Mouse (Mus musculus) MEL (cell line): ENCODE data around the gene Socs1. TPM values are rescaled to one million over a fixed set of nuclear protein-coding genes. Genes with fewer than 3 reads are reported as not detected.

ENCODE experiments used
- DNase-seq: peaks from one replicate; pipeline ENCODE4 v3.0.0; 2011; ENCODE audit warnings: low read depth, low spot score
- H3K27ac ChIP-seq: 2 replicates; pipeline ENCODE4 v1.5.1; 2012; ENCODE audit warnings: low read depth, mild to moderate bottlenecking, control low read depth, low read length, moderate library complexity; ENCODE audit not compliant: control insufficient read depth
- H3K27me3 ChIP-seq, 2 experiments: fragments of 150-350 bp in 1 of 2; sonication (generic) in 1 of 2; 2 replicates each; pipeline ENCODE4 v1.6.1; 2012; ENCODE audit warnings: low read length in 2 of 2, mild to moderate bottlenecking in 2 of 2, improper control_type of control experiment in 1 of 2, moderate library complexity in 1 of 2; ENCODE audit not compliant: insufficient read depth in 2 of 2, control insufficient read depth in 1 of 2
- H3K36me3 ChIP-seq, 2 experiments: 2 replicates each; pipeline ENCODE4 v1.6.1; 2012 to 2014; ENCODE audit warnings: low read length in 2 of 2, improper control_type of control experiment in 1 of 2, inconsistent platforms in 1 of 2, mild to moderate bottlenecking in 1 of 2; ENCODE audit not compliant: insufficient read depth in 2 of 2, control insufficient read depth in 1 of 2
- H3K4me1 ChIP-seq, 2 experiments: fragments of 150-350 bp in 1 of 2; sonication (generic) in 1 of 2; 2 replicates each; pipeline ENCODE4 v1.6.1; 2012; ENCODE audit warnings: low read length in 2 of 2, improper control_type of control experiment in 1 of 2, mild to moderate bottlenecking in 1 of 2; ENCODE audit not compliant: insufficient read depth in 2 of 2, control insufficient read depth in 1 of 2
- H3K4me3 ChIP-seq, 2 experiments: fragments of 150-350 bp in 1 of 2; sonication (generic) in 1 of 2; 2 replicates each; pipeline ENCODE4 v1.5.1; 2012; ENCODE audit warnings: low read depth in 2 of 2, low read length in 2 of 2, mild to moderate bottlenecking in 2 of 2, moderate library complexity in 2 of 2, control low read depth in 1 of 2, improper control_type of control experiment in 1 of 2; ENCODE audit not compliant: control insufficient read depth in 1 of 2, insufficient read depth in 1 of 2
- H3K79me2 ChIP-seq: 2 replicates; pipeline ENCODE4 v1.6.1; 2012; ENCODE audit warnings: mild to moderate bottlenecking, low read length, moderate library complexity; ENCODE audit not compliant: control insufficient read depth, poor library complexity, insufficient read depth
- H3K9ac ChIP-seq: 2 replicates; pipeline ENCODE4 v1.6.1; 2012; ENCODE audit warnings: low read depth, mild to moderate bottlenecking, control low read depth, low read length, moderate library complexity; ENCODE audit not compliant: control insufficient read depth, poor library complexity, severe bottlenecking
- H3K9me3 ChIP-seq: fragments of 150-350 bp; sonication (generic); replicated peaks from 2 replicates; pipeline ENCODE4 v1.6.1; 2012; ENCODE audit warnings: mild to moderate bottlenecking, low read length, improper control_type of control experiment, moderate library complexity; ENCODE audit not compliant: insufficient read depth
- BHLHE40 ChIP-seq: IDR thresholded peaks from 2 replicates; pipeline ENCODE4 v1.6.1; 2012; ENCODE audit warnings: low read depth, mild to moderate bottlenecking, inconsistent platforms, low read length, improper control_type of control experiment, borderline replicate concordance
- CTCF ChIP-seq, 3 experiments: IDR thresholded peaks in 2 of 3; conservative IDR thresholded peaks in 1 of 3; 2 replicates each; pipeline ENCODE4 v1.5.1; 2011 to 2012; ENCODE audit warnings: low read length in 3 of 3, low read depth in 2 of 3, mild to moderate bottlenecking in 2 of 3, improper control_type of control experiment in 1 of 3, inconsistent platforms in 1 of 3, mixed read lengths in 1 of 3, moderate library complexity in 1 of 3; ENCODE audit not compliant: control insufficient read depth in 1 of 3, insufficient read depth in 1 of 3, poor library complexity in 1 of 3, severe bottlenecking in 1 of 3
- E2F4 ChIP-seq: IDR thresholded peaks from 2 replicates; pipeline ENCODE4 v1.6.1; 2011; ENCODE audit warnings: low read depth, low read length, improper control_type of control experiment, borderline replicate concordance
- ELF1 ChIP-seq: IDR thresholded peaks from 2 replicates; pipeline ENCODE4 v1.6.1; 2014; ENCODE audit warnings: low read depth, mild to moderate bottlenecking, inconsistent platforms, low read length, improper control_type of control experiment, moderate library complexity
- EP300 ChIP-seq, 2 experiments: IDR thresholded peaks; 2 replicates each; pipeline ENCODE4 v1.6.1; 2011; ENCODE audit warnings: improper control_type of control experiment in 2 of 2, low read length in 2 of 2, low read depth in 1 of 2, mild to moderate bottlenecking in 1 of 2
- ETS1 ChIP-seq: IDR thresholded peaks from 2 replicates; pipeline ENCODE4 v1.6.1; 2012; ENCODE audit warnings: low read depth, mild to moderate bottlenecking, inconsistent platforms, low read length, improper control_type of control experiment, moderate library complexity
- GATA1 ChIP-seq: IDR thresholded peaks from 2 replicates; pipeline ENCODE4 v1.6.1; 2011; ENCODE audit warnings: low read depth, low read length, improper control_type of control experiment
- JUND ChIP-seq: IDR thresholded peaks from 2 replicates; pipeline ENCODE4 v1.6.1; 2011; ENCODE audit warnings: low read depth, mild to moderate bottlenecking, improper control_type of control experiment, low read length
- MAFK ChIP-seq: IDR thresholded peaks from 2 replicates; pipeline ENCODE4 v1.6.1; 2011; ENCODE audit warnings: low read depth, mild to moderate bottlenecking, low read length, improper control_type of control experiment, borderline replicate concordance
- MAX ChIP-seq: IDR thresholded peaks from 2 replicates; pipeline ENCODE4 v1.6.1; 2011; ENCODE audit warnings: low read length, improper control_type of control experiment
- MXI1 ChIP-seq: IDR thresholded peaks from 2 replicates; pipeline ENCODE4 v1.6.1; 2011; ENCODE audit warnings: mild to moderate bottlenecking, low read depth, low read length, improper control_type of control experiment
- MYB ChIP-seq: IDR thresholded peaks from 2 replicates; pipeline ENCODE4 v1.6.1; 2011; ENCODE audit warnings: mild to moderate bottlenecking, low read depth, low read length, improper control_type of control experiment
- POLR2A ChIP-seq, 2 experiments: IDR thresholded peaks; 2 replicates each; pipeline ENCODE4 v1.6.1; 2011 to 2012; ENCODE audit warnings: low read length in 2 of 2, mild to moderate bottlenecking in 2 of 2, control low read depth in 1 of 2, improper control_type of control experiment in 1 of 2, low read depth in 1 of 2, moderate library complexity in 1 of 2; ENCODE audit not compliant: control insufficient read depth in 1 of 2, insufficient read depth in 1 of 2, poor library complexity in 1 of 2
- POLR2AphosphoS2 ChIP-seq: IDR thresholded peaks from 2 replicates; pipeline ENCODE4 v1.6.1; 2011; ENCODE audit warnings: low read length, improper control_type of control experiment
- POLR2AphosphoS5 ChIP-seq: IDR thresholded peaks from 2 replicates; pipeline ENCODE4 v1.6.1; 2012; ENCODE audit warnings: low read depth, borderline replicate concordance, mild to moderate bottlenecking, inconsistent platforms, low read length, moderate library complexity, mixed read lengths
- SIN3A ChIP-seq: IDR thresholded peaks from 2 replicates; pipeline ENCODE4 v1.6.1; 2012; ENCODE audit warnings: low read length, improper control_type of control experiment, inconsistent platforms
- TAL1 ChIP-seq: IDR thresholded peaks from 2 replicates; pipeline ENCODE4 v1.6.1; 2012; ENCODE audit warnings: mild to moderate bottlenecking, inconsistent platforms, low read length, moderate library complexity, mixed read lengths
- TCF12 ChIP-seq: IDR thresholded peaks from 2 replicates; pipeline ENCODE4 v1.6.1; 2014; ENCODE audit warnings: low read depth, mild to moderate bottlenecking, inconsistent platforms, low read length, improper control_type of control experiment, moderate library complexity
- UBTF ChIP-seq: IDR thresholded peaks from 2 replicates; pipeline ENCODE4 v1.6.1; 2012; ENCODE audit warnings: low read depth, mild to moderate bottlenecking, inconsistent platforms, low read length, improper control_type of control experiment, moderate library complexity, borderline replicate concordance; ENCODE audit not compliant: insufficient read depth
- USF2 ChIP-seq, 2 experiments: IDR thresholded peaks; 2 replicates each; pipeline ENCODE4 v1.6.1; 2011 to 2012; ENCODE audit warnings: improper control_type of control experiment in 2 of 2, low read length in 2 of 2, borderline replicate concordance in 1 of 2, inconsistent platforms in 1 of 2, low read depth in 1 of 2, mild to moderate bottlenecking in 1 of 2; ENCODE audit not compliant: insufficient read depth in 1 of 2
- ZKSCAN1 ChIP-seq: IDR thresholded peaks from 2 replicates; pipeline ENCODE4 v1.6.1; 2012; ENCODE audit warnings: low read depth, mild to moderate bottlenecking, inconsistent platforms, low read length, improper control_type of control experiment, moderate library complexity
- ZNF384 ChIP-seq: IDR thresholded peaks from 2 replicates; pipeline ENCODE4 v1.6.1; 2012; ENCODE audit warnings: low read depth, mild to moderate bottlenecking, inconsistent platforms, low read length, improper control_type of control experiment
- polyA plus RNA-seq, 2 experiments: library from polyadenylated mRNA; stranded (reverse) in 1 of 2; unstranded in 1 of 2; fragments of >175 nt in 1 of 2; fragments of >200 nt in 1 of 2; gene quantifications; 2 replicates each; pipeline versions ENCODE4 v1.2.1 to v1.2.4; 2012; ENCODE audit warnings: low replicate concordance in 2 of 2, low read depth in 1 of 2; ENCODE audit not compliant: insufficient read length in 2 of 2, insufficient read depth in 1 of 2, missing spikeins in 1 of 2
- total RNA-seq: library from RNA; depleted of rRNA; stranded (reverse); fragments of 300-350 nt; gene quantifications from 2 replicates; pipeline ENCODE4 v1.2.3, GENCODE M21; 2012

The Socs1 gene
- total and polyA plus RNA-seq, 3 experiments: 0.12 to 0.36 TPM; not detected in 1

DNA sequence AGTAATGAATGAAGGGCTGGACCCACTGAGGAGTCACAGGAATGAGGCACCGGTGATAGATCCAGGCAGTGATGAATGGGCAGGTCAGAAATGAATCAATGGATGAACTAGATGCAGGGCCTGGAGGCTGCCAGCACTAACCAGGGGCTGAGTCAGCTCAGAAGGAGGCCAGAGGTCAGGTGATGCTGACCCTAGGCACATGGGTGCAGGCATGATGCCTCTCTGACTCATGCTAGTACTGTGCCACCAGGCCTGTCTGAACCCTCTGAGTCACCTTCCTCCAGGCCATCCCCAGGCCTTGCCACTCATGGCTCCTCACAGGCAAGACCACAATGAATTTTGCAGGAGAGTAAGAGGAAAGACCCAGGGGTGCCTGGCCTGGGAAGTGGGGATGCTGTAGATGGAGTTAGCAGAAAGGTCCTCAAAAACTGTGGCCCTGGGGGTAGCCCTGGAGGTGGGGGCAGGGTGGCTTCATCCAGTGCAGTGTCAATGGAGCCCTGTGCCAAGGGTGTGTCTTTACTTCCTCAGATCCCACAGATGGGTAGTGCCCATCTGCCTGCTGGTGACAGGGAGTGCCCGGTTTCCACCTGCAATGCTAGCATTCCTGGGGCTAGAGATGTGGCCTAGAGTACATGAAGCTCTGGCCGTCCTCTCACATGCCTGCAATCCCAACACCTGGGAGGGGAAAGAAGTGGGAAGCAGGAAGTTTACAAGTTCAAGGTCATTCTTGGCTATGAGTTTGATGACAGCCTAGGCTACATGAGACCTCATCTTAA, 30.6 kb downstream of the Socs1 start:
- H3K4me3 ChIP-seq: no peak overlapping the region
- TF ChIP-seq BHLHE40 (no peak), SIN3A (no peak), MAFK (no peak), ETS1 (no peak), TCF12 (no peak), ZKSCAN1 (no peak), USF2 (IDR thresholded peaks at IDR 0.05; ENCODE audit: borderline replicate concordance in 1 of 2, insufficient read depth in 1 of 2, low read depth in 1 of 2, low read length in 2 of 2) (no peak), JUND (no peak)
- H3K9me3 ChIP-seq: no peaks in the 10 kb centered on the region
- H3K27me3 ChIP-seq: peaks cover 0 to 2% of the 10 kb centered on the region in 2 experiments; a peak in 3 of 4 replicates
- H3K9ac ChIP-seq: no peak overlapping the region
- no peak overlapping the region for H3K27ac ChIP-seq
- H3K4me1 ChIP-seq: peaks cover 0 to 6% of the 10 kb centered on the region in 2 experiments; a peak in 2 of 4 replicates
- DNase-seq: no peak
- no peaks in the 10 kb centered on the region for H3K79me2 ChIP-seq
- no peaks in the 10 kb centered on the region for H3K36me3 ChIP-seq

GRCm38 (mm10) chr16:10749824-10750223, 35.5 kb downstream of the Socs1 start:
- no peaks in the 10 kb centered on the region for H3K9me3 ChIP-seq
- TF ChIP-seq TCF12 (no peak), MAFK (no peak), E2F4 (no peak), SIN3A (no peak), MAX (no peak), GATA1 (no peak), ZKSCAN1 (no peak), POLR2AphosphoS2 (no peak), TAL1 (no peak), ZNF384 (no peak), EP300 (IDR thresholded peaks at IDR 0.05; ENCODE audit: low read depth in 1 of 2, low read length in 2 of 2) (no peak), MYB (no peak), CTCF (IDR thresholded peaks at IDR 0.05 in 2 of 3, conservative IDR thresholded peaks at IDR 0.05 in 1 of 3; ENCODE audit: control insufficient read depth in 1 of 3, insufficient read depth in 1 of 3, low read depth in 2 of 3, low read length in 3 of 3, poor library complexity in 1 of 3, severe bottlenecking in 1 of 3) (no peak), UBTF (no peak), USF2 (IDR thresholded peaks at IDR 0.05; ENCODE audit: borderline replicate concordance in 1 of 2, insufficient read depth in 1 of 2, low read depth in 1 of 2, low read length in 2 of 2) (no peak), ELF1 (no peak), POLR2A (IDR thresholded peaks at IDR 0.05; ENCODE audit: control insufficient read depth in 1 of 2, insufficient read depth in 1 of 2, low read depth in 1 of 2, low read length in 2 of 2, poor library complexity in 1 of 2) (no peak), MXI1 (no peak), POLR2AphosphoS5 (no peak)
- 0 out of 4 replicates have a peak, but pooled peaks cover 0 to 2% of the 10 kb centered on the region in 2 experiments for H3K4me1 ChIP-seq
- no peaks in the 10 kb centered on the region for H3K79me2 ChIP-seq
- DNase-seq: no peak
- peaks cover 0 to 2% of the 10 kb centered on the region in 2 experiments; a peak in 3 of 4 replicates for H3K27me3 ChIP-seq
- no peak overlapping the region for H3K4me3 ChIP-seq
- no peak overlapping the region for H3K27ac ChIP-seq
- H3K36me3 ChIP-seq: no peaks in the 10 kb centered on the region
- H3K9ac ChIP-seq: no peak overlapping the region
